Mouse (Mus musculus) lung, postnatal 0 days (tissue): ENCODE results near the gene Wrap73.

Experiments
- CTCF ChIP-seq: IDR thresholded peaks from 2 replicates; pipeline ENCODE4 v1.5.1; 2016; ENCODE audit warnings: antibody characterized with exemption, mild to moderate bottlenecking
- EP300 ChIP-seq: IDR thresholded peaks from 2 replicates; pipeline ENCODE4 v1.6.1; 2016; ENCODE audit warnings: antibody characterized with exemption, mild to moderate bottlenecking, control low read depth

GRCm38 (mm10) chr4:154134803-154135202 lies 7.4 kb upstream of the Wrap73 start:
- TF ChIP-seq CTCF = no peak
- no peak for TF ChIP-seq EP300
